Mouse (Mus musculus): ENCODE data around the gene Ltbp2. TPM values are rescaled to one million over a fixed set of nuclear protein-coding genes. Genes with fewer than 3 reads are reported as not detected.

Gene Ltbp2
- total RNA-seq, 2 experiments from 2014 or later = 0.32 to 0.60 TPM

- intact Hi-C loops (cut with DNase I) = loop anchor here (5.0 kb wide), 1 partner anchor 60 kb away; no protein-coding TSS in a partner anchor
- no peak for DNase-seq (ENCODE audit: low spot score in 2 of 2)
Observed at GRCm38 (mm10) chr12:84812004-84812403, 64.3 kb downstream of the Ltbp2 start.

GRCm38 (mm10) chr12:84811510-84811909, 64.8 kb downstream of the Ltbp2 start:
- intact Hi-C loops (cut with DNase I) = loop anchor here (5.0 kb wide), 1 partner anchor 61 kb away; no protein-coding TSS in a partner anchor

GRCm38 (mm10) chr12:84810810-84811209, 65.5 kb downstream of the Ltbp2 start:
- DNase-seq (ENCODE audit: low spot score in 2 of 2) = no peak
- intact Hi-C loops (cut with DNase I) = loop anchor here (5.0 kb wide), 1 partner anchor 61 kb away; no protein-coding TSS in a partner anchor

More at GRCm38 (mm10) chr12:84811510-84811909, 64.8 kb downstream of the Ltbp2 start:
- DNase-seq (ENCODE audit: low spot score in 2 of 2) = no peak

GRCm38 (mm10) chr12:84809033-84809432, 67.3 kb downstream of the Ltbp2 start:
- no peak for DNase-seq (ENCODE audit: low spot score in 2 of 2)
- intact Hi-C loops (cut with DNase I) = no loop called here

- intact Hi-C loops (cut with DNase I) = no loop called here
- no peak for DNase-seq (ENCODE audit: low spot score in 2 of 2)
Observed at GRCm38 (mm10) chr12:84807351-84807750, 69.0 kb downstream of the Ltbp2 start.

GRCm38 (mm10) chr12:84806726-84807125, 69.6 kb downstream of the Ltbp2 start:
- intact Hi-C loops (cut with DNase I) = no loop called here
- no peak for DNase-seq (ENCODE audit: low spot score in 2 of 2)

GRCm38 (mm10) chr12:84806010-84806409, 70.3 kb downstream of the Ltbp2 start:
- intact Hi-C loops (cut with DNase I) = no loop called here
- DNase-seq (ENCODE audit: low spot score in 2 of 2) = no peak

GRCm38 (mm10) chr12:84805228-84805842, 71.0 kb downstream of the Ltbp2 start:
- no peak for DNase-seq (ENCODE audit: low spot score in 2 of 2)
- intact Hi-C loops (cut with DNase I) = no loop called here

GRCm38 (mm10) chr12:84802625-84803024, 73.7 kb downstream of the Ltbp2 start:
- no peak for DNase-seq (ENCODE audit: low spot score in 2 of 2)
- intact Hi-C loops (cut with DNase I) = no loop called here

- DNase-seq (ENCODE audit: low spot score in 2 of 2) = no peak
- intact Hi-C loops (cut with DNase I) = no loop called here
Observed at GRCm38 (mm10) chr12:84801532-84802110, 74.7 kb downstream of the Ltbp2 start.

GRCm38 (mm10) chr12:84800419-84800818, 75.9 kb downstream of the Ltbp2 start:
- DNase-seq (ENCODE audit: low spot score in 2 of 2) = no peak
- intact Hi-C loops (cut with DNase I) = no loop called here

- intact Hi-C loops (cut with DNase I) = no loop called here
- no peak for DNase-seq (ENCODE audit: low spot score in 2 of 2)
Observed at GRCm38 (mm10) chr12:84799086-84799485, 77.2 kb downstream of the Ltbp2 start.

- intact Hi-C loops (cut with DNase I) = no loop called here
Observed at GRCm38 (mm10) chr12:84794647-84795046, 81.7 kb downstream of the Ltbp2 start.

GRCm38 (mm10) chr12:84792629-84793028, 83.7 kb downstream of the Ltbp2 start:
- intact Hi-C loops (cut with DNase I) = no loop called here

More at GRCm38 (mm10) chr12:84794647-84795046, 81.7 kb downstream of the Ltbp2 start:
- DNase-seq (ENCODE audit: low spot score in 2 of 2) = no peak

GRCm38 (mm10) chr12:84790853-84791252, 85.5 kb downstream of the Ltbp2 start:
- DNase-seq (ENCODE audit: low spot score in 2 of 2) = no peak
- intact Hi-C loops (cut with DNase I) = no loop called here

More at GRCm38 (mm10) chr12:84792629-84793028, 83.7 kb downstream of the Ltbp2 start:
- DNase-seq (ENCODE audit: low spot score in 2 of 2) = no peak

GRCm38 (mm10) chr12:84786091-84786490, 90.2 kb downstream of the Ltbp2 start:
- intact Hi-C loops (cut with DNase I) = no loop called here
- no peak for DNase-seq (ENCODE audit: low spot score in 2 of 2)

GRCm38 (mm10) chr12:84784604-84785381, 91.5 kb downstream of the Ltbp2 start:
- peak; percentile 85 to 91 for DNase-seq (ENCODE audit: low spot score in 2 of 2)
- intact Hi-C loops (cut with DNase I) = no loop called here

- intact Hi-C loops (cut with DNase I) = no loop called here
- DNase-seq (ENCODE audit: low spot score in 2 of 2) = no peak
Observed at GRCm38 (mm10) chr12:84776229-84776628, 100.1 kb downstream of the Ltbp2 start.

GRCm38 (mm10) chr12:84774376-84774775, 102.0 kb downstream of the Ltbp2 start:
- no peak for DNase-seq (ENCODE audit: low spot score in 2 of 2)
- intact Hi-C loops (cut with DNase I) = no loop called here

GRCm38 (mm10) chr12:84773476-84773875, 102.9 kb downstream of the Ltbp2 start:
- intact Hi-C loops (cut with DNase I) = no loop called here
- DNase-seq (ENCODE audit: low spot score in 2 of 2) = no peak
